Mouse (Mus musculus) CH12.LX (cell line): Measurements from ENCODE around the gene Dio1.

Source experiments
- CHD2 ChIP-seq: IDR thresholded peaks from 2 replicates; pipeline ENCODE4 v1.6.1; 2011; ENCODE audit warnings: low read length, improper control_type of control experiment
- CTCF ChIP-seq, 2 experiments: IDR thresholded peaks in 1 of 2; conservative IDR thresholded peaks in 1 of 2; 2 replicates each; pipeline ENCODE4 v1.5.1; 2011 to 2012; ENCODE audit warnings: low read depth in 2 of 2, low read length in 2 of 2, improper control_type of control experiment in 1 of 2, inconsistent platforms in 1 of 2, mild to moderate bottlenecking in 1 of 2, moderate library complexity in 1 of 2
- ETS1 ChIP-seq: conservative IDR thresholded peaks from 2 replicates; pipeline ENCODE4 v1.6.1; 2012; ENCODE audit warnings: low read depth, mild to moderate bottlenecking, inconsistent platforms, low read length, improper control_type of control experiment, moderate library complexity
- GABPA ChIP-seq: IDR thresholded peaks from 2 replicates; pipeline ENCODE4 v1.6.1; 2012; ENCODE audit warnings: low read depth, low read length, improper control_type of control experiment, inconsistent platforms; ENCODE audit not compliant: insufficient replicate concordance
- MAZ ChIP-seq: IDR thresholded peaks from 2 replicates; pipeline ENCODE4 v1.6.1; 2012; ENCODE audit warnings: low read depth, mild to moderate bottlenecking, inconsistent platforms, low read length, improper control_type of control experiment, moderate library complexity
- SMC3 ChIP-seq: IDR thresholded peaks from 2 replicates; pipeline ENCODE4 v1.6.1; 2011; ENCODE audit warnings: low read depth, low read length, improper control_type of control experiment
- TBP ChIP-seq: conservative IDR thresholded peaks from 2 replicates; pipeline ENCODE4 v1.6.1; 2011; ENCODE audit warnings: low read depth, low read length, improper control_type of control experiment

DNA sequence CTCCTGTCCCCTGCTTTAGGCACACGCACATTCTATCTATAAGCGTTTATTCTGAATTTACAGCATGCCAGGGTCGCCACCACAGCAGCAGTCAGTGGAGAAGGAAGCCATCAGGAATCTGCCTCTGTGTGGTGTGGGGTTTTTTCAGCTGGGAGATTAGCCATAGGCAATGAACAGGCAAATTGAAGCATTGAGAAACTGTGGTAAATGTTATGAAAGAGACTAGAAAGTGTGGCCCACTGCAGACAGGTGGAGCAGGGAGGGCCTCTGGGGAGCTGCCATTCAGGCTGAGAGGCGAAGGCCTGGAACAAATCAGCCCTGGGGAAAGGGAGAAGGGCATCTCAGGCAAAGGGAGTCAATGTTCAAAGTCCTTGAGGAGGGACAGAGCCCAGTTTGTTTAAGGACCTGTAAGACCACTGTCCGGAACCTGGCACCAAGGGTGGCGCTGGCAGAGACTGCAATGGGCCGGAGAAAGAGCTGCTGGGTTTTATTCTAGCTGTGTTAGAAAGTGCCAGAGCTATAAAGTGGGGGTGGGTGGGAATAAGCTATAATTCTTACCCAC is 7.1 kb downstream of the Dio1 start:
- no peak for TF ChIP-seq TBP
- no peak for TF ChIP-seq CTCF (conservative IDR thresholded peaks at IDR 0.05 in 1 of 2, IDR thresholded peaks at IDR 0.05 in 1 of 2; ENCODE audit: low read depth in 2 of 2, low read length in 2 of 2)
- TF ChIP-seq MAZ: no peak
- no peak for TF ChIP-seq SMC3
- TF ChIP-seq GABPA: no peak
- no peak for TF ChIP-seq CHD2
- no peak for TF ChIP-seq ETS1
